Mouse (Mus musculus) layer of hippocampus, adult 8-10 months (tissue): Measurements from ENCODE around the gene Rpl3. TPM values are rescaled to one million over a fixed set of nuclear protein-coding genes. Genes with fewer than 3 reads are reported as not detected.

Experiments
- DNase-seq, 2 experiments: peaks; one replicate each; pipeline ENCODE4 v3.0.0; 2022; ENCODE audit warnings: low spot score in 2 of 2
- total RNA-seq, 4 experiments: library from RNA; stranded (reverse); gene quantifications; 2 replicates each; pipeline ENCODE4 v1.2.4; 2022

The Rpl3 gene
- total RNA-seq, 4 experiments from 2014 or later, result 431 to 611 (median 527) TPM

DNA sequence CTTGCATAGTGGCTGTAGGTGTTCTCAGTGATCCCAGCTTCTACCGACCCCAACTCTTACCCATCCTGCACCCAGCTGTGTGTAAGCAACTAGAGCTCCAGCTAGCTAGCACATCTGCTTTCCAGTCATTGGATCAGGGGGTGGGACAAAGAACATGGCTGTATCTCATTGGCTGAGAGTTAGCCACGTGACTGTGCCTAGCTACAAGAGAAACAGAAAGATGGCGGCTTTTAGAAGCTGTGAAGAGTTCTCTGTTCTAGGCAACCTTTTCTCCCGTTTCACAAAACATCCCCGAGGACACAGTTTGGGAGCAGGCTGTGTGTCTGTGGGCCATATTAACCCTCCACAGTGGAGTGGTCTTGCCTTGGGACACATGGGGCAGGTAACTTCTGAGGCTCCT, 23.6 kb upstream of the Rpl3 start:
- no peak for DNase-seq

DNA sequence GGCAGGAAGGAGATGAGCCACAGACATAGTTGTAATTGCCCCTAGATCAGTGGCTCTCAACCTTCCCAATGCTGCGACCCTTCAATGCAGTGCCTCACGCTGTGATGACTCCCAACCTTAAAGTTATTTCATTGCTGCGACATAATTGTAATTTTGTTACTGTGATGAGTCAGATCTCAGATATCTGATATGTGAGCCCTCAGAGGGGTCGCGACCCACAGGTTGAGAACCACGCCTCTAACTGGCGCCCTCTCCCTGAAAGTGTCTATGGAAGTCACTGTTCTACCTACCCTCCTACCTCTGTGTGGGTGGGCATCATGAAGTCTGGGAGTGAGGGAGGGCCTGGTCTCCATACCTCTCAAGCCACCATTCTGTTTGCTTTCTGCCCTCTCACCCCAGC, 22.7 kb upstream of the Rpl3 start:
- DNase-seq, result no peak

DNA sequence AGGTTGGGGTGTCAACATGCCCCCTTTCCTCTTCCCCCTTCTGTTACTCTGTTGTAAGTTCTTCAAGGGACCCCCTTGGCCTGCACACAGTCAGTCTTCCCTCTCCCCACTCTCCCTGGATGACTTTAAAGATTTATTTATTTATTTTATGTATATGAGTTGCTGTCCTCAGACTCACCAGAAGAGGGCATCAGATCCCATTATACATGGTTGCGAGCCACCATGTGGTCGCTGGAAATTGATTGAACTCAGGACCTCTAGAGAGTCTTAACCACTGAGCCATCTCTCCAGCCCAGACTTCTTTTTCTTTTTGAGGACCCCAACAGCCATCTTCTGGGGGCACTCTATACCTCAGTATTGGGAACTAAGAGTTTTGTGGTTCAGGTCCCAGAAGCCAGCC, 20.8 kb upstream of the Rpl3 start:
- no peak for DNase-seq

DNA sequence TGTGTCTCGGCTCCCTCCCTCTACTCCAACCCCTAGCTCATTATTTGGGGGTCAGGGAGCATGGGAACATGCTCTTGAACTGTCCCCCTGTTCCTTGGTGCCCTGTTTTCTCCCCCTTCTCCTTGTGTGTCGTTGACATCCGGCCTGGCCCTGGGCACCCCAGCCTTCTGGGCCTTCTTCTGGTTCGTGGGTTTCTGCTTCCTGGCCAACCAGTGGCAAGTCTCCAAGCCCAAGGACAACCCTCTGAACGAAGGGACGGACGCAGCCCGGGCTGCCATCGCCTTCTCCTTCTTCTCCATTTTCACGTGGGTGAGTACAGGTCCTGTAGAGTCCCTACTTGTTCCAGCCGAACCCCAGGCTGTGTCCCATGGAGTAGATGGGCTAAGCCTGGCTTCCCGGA, 19.8 kb upstream of the Rpl3 start:
- no peak for DNase-seq

DNA sequence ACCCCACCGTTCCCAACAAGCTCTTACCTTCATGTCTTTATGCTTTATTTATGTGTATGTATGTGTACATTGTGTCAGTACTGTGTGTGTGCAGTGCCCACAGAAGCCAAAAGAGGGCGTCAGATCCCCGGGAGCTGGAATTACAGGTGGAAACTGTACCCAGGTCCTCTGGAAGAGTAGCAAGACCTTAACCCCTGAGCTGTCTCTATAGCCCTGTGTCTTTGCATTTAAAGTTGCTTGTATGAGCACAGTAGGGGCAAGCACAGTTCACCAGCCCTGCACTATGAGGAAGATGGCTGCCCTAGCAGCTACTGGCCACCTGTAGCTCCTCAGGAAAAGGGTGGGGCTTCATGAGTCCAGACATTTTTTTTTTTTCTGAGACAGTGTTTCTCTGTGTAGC, 15.9 kb upstream of the Rpl3 start:
- no peak for DNase-seq

DNA sequence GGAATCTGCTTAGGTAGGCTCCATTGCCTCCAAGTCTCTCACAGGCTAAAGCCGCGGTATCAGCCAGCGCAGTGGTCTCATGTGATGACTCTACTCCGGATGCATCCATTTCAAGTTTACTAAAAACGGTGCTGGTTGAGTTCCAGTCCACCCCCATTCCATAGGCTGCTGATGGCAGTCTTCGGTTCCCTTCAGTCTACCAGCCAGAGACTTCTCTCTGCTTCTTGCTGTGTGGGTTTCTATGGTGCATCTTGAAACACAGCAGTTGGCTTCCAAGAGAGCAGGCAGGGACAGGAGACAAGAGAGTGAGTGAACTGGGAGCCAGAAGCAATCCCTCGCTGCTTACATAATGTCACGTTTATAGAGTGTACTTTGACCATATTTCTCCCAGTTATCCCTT, 15.5 kb upstream of the Rpl3 start:
- no peak for DNase-seq

DNA sequence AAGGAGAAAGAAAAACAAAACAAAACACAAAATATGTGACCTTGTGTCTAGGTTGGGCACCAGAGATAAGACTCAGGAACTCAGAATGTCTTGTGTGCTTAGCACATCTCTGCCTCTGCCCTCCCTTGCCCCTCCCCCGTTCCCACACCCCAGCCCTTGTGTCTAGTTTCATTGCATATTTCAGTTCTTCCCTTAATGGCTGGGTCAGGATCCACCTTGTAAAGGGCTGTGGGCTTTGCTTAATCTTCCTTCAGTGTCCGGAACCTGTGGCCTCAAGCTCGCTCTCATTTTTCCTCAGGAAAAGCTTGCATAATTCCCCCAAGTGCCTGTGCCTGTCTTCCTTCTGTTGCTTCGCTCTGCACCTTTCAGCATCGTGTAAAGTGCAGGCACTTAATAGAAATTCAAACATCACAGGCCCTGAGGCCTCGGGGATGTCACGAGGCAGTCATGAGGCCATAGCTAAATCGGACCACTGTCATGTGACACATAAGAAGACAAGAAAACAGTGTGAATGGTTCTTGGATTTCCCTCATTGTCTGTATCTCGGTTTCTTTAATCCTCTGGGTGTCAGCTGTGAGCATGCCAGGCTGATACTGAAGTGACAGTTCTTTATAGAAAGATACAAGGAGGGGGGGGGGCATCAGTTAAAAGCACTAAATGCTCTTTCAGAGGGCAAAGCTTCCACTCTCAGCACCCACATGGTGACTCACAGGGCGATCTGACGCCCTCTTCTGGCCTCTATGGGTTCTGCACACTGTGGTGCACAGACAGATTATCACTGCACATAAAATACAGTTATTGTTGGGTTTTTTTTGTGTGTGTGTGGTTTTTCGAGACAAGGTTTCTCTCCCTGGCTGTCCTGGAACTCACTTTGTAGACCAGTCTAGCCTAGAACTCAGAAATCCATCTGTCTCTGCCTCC, 14.1 kb upstream of the Rpl3 start:
- no peak for DNase-seq

DNA sequence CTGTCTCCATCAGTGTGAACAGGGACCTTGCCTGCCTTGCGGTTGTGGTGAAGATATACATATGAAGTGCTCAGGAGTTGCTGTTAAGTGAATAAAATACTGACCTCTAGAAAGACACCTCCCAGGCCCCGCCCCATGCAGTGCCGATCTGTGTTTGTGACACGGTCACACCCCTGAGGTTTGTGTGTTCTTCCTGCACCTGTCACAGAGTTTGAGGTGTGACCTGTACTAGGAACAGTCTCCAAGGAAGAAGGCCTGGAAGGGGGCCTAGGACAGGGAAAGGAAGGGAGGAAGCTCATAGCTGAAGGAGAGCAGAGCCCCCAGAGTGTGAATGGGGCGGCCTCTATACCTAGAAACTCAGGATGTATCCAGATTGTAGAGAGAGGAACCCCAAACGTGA, 10.8 kb upstream of the Rpl3 start:
- no peak for DNase-seq

DNA sequence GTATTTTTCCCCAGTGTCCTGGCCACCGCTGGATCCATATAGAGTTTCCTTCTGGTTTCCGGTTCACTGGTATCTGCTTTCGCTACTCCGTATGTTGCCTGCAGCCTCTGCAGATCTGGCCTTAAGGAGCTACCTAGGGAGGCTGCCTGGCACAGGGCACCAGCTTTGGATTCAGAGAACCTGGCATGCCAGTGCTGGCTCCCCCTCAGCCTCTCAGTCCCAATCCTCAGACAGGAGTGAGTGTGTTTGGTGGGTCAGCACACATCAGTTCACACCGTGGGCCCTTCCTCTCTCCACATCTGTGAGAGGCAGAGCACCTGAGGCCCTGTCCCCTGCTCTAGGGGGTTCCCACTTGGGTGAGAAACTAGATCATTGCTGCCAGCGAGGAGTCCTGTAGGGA, 9.8 kb upstream of the Rpl3 start:
- DNase-seq, result no peak

DNA sequence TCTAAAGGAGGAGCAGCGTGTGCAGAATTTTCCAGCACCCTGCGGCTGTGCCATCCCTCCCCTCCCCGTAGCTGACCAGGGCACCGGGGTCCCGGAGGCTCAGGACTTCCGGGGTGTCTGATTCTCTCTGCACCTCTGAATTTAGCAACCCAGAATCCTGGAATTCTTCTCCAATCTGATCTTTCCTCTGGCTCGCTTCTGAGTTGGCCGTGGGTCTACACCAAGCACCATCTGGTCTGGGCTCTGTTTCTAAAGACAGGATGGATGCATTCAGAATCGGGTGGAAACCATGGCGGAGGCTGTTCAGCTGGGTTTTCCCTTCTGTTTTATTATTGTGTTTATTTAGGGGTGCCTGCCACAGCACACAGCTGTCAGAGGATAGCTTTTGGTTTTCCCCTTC, 9.2 kb upstream of the Rpl3 start:
- peak; percentile 76 to 78 for DNase-seq

DNA sequence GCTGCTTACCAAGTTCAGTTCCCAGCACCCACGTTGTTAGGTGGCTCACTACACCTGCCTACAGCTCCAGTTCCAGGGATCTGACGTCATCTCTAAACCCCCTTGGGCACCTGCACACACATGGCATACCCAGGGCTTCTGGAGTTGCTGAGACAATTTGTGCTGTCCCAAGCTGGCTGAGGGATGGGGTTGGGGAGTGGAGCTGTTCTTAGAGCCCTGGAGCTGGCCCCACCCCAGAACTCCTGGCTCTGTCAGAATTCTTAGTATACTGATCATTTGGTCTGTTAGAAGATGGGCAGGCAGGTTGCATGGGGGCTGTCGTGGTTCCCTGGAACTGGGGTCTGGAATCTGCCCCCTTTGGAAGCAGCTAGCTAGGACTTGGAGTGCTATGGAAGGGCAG, 8.5 kb upstream of the Rpl3 start:
- DNase-seq, result no peak

DNA sequence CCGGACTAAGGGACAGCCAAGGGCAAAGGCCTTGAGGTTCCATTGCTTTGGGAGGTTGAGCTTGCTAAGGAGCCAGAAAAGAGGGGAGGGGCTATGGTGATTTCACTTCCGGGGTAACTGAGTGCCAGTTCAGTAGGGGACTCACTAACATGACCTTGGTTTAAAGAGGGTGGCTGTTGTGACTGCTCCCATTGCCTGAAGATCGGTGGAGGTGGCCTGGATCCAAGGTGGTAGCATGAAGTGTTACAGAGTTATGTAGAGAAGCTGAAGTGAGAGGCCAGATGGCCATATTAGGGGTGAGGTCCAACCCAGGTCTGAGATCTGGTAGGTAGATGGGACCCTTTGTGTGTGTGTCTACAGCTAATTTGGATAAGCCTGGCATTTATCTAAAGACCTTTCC, 7.8 kb upstream of the Rpl3 start:
- no peak for DNase-seq

DNA sequence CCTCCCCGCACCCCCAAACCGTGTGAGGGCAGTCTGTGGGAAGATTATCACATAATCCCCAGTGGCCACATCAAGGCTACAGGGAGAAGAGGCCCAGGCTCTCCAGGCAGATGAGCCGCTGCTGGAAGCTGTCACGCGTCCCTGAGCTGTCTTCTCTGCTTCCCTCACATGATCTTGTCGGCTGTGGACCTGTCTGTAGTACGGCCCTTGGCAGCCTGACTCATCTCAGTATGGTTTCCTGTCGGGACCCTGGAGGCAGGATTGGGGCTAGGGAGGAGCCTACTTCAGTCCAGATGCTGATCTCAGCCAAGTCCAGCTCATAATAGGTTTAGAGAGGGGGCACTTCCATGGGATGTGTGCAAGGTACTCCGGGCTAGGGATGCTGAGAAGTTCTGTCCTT, 7.1 kb upstream of the Rpl3 start:
- DNase-seq, result no peak

DNA sequence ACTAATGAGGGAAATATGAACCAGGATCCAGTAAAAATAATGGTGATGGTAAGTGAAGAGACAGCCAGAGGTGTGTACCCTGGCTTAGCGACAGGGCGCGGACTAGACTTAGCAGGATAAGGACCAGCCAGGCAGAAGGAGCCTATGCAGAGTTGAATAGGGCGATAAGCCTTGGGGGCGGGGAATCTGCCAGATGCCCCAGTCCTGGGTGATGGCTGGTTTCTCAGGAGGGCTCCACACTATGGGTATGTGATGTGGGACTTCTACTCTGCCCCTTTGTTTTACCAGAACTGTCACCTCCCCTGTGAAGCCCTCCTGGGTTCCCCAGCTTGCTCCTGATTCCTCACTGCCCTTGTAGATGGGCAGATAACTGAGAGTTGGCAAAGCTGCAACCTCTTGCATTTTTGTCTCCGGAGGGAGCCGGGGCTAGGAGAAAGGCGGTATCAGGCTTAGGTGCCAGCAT, 6.4 kb upstream of the Rpl3 start:
- no peak for DNase-seq

DNA sequence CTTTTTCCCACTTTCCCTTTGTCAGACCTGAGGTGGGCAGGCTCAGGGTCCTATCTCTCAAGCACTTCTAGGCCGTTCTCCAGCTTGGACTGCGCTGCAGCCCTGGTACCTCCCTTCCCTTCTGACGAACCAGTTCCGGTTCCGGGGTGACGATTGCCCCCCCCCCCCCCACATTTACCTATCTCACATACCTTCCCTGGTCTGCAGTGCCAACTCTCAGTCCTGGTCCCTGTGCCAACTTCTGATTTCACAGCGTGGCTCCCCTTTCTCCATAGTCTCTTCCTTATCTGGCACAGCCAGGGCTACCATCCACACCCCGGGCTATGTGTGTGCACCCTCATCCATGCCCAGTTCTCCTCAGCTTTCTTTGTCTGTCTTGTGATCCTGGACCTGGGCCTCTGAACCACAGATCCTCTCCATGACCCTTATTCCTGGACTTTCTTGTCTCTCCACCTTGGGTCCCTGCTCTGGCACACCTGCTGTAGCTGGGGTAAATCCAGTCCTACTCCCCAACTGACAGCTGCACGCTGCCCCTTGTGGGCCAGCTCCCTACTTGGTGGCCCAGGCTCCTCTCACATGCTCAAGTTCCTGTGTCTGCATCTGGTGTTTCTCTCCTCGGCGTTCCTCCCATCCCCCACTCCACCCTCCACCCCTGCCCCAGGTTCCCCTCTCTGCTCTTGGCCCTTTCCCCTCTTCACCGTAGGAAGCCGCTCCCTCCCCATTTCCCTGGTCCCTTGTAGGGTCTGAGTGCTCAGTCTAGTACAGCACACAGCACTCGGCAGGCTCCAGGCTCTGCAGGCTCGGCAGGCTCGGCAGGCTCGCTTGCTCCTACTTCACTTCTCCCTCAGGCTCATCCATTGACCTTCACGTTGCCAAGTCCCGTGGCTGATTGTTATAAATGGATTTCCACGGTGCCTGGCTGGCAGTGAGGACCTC, 5.5 kb upstream of the Rpl3 start:
- DNase-seq, result no peak

DNA sequence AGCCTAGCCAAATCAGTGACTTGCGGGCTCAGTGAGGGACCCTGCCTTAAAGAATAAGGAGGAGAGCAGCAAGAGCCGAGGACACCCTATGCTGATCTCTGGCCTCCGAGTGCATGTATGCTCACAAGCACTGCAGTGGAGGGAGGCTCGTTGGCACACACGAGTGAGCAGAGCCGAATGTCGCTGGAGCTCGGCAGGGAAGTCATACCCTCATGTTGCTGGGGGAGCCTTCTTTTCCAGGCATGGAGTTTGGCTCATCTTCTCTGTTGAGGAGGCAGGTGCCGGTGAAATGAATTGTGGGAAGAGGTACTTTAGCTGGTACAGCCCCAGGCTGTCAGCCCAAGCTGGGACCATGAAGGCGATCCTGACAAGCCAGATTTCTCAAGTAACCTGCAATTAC, 4.7 kb upstream of the Rpl3 start:
- DNase-seq, result no peak

DNA sequence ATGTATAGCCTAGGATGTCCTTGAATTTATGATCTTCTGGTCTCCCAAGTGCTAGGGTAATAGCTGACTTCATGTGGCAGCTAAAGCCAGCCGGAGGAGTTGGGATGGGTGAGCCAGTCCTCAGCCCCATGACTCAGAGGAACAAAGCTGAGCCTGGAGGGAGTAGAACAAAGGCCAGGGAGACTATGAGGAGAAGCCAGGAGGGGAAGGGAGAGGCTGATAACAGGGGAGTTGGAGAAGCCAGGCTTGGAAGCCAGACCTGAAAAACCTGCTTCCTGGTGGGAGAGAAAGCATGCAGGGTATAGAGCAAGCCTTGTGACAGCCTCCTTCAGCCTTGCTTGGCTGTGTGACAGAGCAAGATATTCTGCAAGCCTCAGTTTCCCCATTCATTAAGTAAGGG, 3.9 kb upstream of the Rpl3 start:
- no peak for DNase-seq

DNA sequence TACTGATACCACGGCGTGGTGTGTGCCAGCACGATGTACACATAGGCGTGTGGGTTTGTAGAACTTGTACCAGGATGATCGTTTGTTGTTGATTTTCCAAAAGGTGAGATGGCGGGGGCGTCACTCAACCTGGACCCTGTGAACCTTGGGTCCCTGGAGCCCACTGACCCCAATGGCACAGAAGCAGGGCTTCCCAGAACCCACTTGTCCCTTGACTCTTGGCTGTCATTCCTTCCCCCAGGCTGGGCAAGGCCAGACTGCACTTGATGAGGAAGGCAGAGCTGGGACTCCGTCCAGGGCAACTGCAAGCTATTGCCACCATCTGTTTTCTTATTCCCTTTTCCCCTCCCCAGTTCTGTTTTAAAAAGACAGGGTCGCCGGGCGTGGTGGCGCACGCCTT, 2.5 kb upstream of the Rpl3 start:
- DNase-seq, result no peak

DNA sequence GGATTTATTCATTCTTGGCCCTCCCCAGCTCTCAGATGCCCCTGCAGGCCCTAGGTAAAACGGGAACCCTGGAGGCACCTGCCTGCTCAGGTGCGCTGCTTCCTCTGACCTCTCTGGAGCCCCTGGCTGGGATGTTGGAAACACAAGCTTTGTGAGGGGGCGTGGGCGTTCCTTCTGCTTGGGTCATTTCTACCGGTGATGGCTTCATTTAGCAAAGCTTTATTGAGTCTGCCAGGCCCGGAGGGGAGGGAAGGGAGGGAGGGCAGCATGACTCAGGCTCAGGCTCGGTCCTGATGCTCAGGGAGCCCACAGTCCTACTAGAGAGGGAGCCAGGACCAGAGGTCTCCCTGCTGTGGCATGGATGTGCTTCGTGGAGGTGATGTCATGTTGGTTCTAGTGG, 931 bp upstream of the Rpl3 start:
- no peak for DNase-seq

DNA sequence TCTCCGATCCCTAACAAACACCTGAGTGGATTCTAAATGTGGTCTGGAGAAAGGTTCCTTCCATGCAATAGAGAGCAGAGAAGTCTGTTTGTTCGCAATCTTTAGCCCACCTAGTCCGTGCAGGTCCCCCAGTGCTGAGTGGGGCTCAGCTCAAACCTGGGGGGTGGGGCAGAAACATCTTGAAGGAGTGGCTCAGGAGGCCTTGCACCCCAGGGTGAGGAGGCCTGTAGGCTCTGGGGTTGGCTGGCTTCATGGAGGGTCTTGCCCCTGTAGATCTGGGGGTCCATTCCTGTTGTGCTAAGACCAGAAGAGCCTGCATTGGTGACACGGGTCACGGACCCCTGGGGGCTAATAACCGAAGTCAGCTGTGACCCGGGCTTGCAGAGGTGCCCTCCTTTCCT, 373 bp upstream of the Rpl3 start:
- no peak for DNase-seq

DNA sequence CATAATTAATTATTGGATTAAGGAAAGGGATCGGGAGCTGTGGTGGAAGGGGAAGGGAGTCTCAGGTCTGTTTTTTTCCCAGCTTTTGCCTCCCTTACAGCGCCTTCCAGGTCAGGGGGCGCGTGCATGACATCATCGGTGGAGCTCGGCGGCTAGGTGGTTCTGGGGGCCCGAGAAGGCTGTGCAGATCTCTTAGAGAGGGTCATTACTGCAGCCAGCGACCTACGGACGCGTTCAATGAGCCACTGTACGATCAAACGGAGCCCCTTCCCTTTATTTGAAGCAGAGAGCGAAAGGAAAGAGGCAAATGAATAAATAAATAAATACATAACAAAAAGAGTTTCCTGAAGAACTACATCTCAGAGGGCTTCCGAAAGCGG, 937 bp downstream of the Rpl3 start:
- no peak for DNase-seq

DNA sequence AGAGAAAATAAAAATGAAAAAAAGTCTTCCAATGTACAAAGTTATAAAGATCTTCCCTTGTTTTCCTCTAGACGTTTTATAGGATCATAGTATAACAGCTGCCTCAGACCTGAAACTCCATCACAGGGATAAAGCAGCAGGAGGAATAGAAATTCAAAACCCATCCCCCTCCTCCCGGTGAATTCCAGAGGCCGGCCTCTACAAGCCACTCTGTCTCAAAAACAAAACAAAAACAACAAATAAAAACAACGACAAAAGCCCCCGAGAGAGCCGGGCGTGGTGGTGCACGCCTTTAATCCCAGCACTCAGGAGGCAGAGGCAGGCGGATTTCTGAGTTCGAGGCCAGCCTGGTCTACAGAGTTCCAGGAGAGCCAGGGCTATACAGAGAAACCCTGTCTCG, 1.5 kb downstream of the Rpl3 start:
- DNase-seq, result no peak

DNA sequence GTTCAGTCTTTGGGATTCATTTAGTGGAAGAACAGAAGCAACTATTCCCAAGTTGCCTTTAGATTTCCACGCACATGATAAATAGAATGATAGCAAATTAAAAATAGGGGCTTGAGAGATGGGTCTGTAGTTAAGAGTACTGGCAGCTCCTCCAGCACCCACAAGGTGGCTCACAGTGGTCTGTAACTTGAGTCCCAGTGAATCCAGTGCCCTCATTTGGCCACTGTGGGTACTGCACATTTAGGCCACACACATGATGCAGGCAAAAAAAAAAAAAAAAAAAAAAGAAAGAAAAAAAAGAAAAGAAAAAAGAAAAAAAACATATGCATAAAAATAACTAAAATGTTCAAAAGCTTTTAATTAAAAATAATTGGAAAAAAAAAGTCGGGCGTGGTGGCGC, 3.0 kb downstream of the Rpl3 start:
- DNase-seq, result peak; percentile 88 to 96
